Mouse (Mus musculus) regulatory T cell (primary cell): Measurements from ENCODE around the gene Park7.

Source experiments
- in situ Hi-C: fragments of 300-600 bp; cut with MboI, MseI; formaldehyde crosslinking; loops from one replicate; pipeline ENCODE4 v1.15.1; 2025; ENCODE audit warnings: high pct_unique_total_duplicates

The Park7 gene

DNA sequence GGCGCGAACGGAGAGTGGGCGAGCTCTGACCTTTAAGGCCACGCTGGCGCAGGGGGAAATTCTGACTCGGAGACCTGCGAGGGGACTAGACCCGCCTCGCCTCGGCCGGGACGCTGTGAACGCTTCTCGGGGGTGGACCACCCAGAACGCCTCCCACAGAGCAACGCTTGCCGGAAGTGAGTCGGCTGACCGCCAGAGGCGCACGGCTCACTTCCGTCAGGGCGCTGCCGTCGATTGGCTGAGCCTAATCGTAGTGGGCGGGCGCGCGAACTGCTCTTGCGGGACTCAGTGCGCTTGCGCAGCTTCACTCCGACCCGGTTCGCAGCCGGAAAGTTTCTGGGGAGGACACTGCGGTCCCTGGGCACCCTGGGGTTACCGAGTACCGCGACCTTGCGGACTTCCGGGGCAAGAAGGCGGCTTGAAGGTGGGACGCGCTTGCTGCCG is at the start of gene Park7, which contains the start of gene Tnfrsf9:
Gene Park7 (minus strand): TSS at position 148 of the 444 bp plus-strand sequence.
Gene Tnfrsf9 (plus strand): TSS at position 273 of the 444 bp plus-strand sequence.
- in situ Hi-C loops: loop anchor here (10.0 kb wide), 2 partner anchors 1210 to 1220 kb away; no protein-coding TSS in a partner anchor

DNA sequence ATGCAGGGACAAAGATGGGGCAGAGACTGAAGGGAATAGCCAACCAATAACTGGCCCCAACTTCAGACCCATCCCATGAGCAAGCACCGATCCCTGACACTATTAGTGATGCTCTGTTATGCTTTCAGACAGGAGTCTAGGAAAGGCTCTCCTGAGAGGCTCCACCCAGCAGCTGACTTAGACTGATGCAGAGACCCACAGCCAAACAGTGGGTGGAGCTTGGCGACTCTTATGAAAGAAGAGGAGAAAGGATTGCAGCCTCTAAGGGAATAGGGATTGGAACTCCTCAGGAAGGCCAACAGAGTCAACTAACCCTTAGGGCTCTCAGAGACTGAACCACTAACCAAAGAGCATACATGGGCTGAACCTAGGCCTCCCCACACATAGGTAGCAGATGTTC is 49.5 kb upstream of the Park7 start:
- in situ Hi-C loops: no loop called here

DNA sequence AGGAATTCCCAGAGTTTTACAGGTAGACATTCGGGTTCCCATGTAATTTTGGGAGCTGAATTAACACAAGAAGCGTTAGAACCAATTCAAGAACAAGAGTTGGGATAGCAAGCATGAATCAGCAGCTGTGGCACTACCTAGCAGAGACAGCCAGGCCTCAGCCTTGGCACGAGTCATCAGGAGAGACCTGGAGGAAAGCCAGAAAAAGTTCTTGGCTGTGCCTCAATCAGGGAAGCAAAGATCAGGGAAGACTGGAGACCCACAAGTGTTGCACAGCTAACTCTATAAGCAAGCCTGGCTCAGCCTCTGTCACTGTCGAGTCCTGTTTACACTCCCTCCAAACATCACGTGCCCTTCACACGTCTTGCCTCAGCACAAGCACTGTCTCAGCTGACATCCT is 48.0 kb upstream of the Park7 start:
- in situ Hi-C loops: no loop called here

DNA sequence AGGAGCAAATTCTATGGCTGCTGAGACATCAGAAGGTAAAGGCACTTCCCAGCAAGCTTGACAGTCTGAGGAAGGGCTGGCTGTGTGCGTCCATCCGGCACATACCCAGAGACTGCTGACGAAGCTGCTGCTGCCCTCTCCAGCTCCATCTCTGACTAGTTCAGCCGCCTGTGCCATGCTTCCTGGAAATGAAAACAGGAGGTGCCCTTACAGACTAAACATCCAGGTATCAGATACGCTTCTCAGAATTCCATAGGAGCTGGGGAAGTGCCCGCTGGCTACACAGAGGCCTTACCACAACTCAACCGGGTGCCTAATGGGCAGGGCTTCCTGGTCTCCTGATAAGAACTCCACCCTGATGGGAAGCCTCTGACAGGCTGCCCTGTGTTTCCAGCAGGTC is 44.3 kb upstream of the Park7 start:
- in situ Hi-C loops: no loop called here

DNA sequence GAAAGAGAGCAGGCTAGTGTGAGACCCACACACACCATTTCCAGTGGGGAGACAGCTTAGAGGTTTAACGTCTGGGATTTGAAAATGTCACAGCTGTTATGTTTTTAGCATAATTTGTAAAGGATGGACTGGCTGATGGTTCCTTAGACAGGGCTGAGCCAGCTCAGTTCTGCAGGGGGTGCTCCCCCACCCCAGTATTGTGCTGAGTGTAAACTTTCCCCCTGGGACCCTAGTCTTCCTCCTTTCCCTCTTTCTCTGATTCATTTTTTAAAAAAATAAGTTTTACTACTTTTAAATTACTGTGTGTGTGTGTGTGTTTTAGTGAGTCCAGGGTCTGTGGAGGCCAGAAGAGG is 42.8 kb upstream of the Park7 start:
- in situ Hi-C loops: no loop called here

DNA sequence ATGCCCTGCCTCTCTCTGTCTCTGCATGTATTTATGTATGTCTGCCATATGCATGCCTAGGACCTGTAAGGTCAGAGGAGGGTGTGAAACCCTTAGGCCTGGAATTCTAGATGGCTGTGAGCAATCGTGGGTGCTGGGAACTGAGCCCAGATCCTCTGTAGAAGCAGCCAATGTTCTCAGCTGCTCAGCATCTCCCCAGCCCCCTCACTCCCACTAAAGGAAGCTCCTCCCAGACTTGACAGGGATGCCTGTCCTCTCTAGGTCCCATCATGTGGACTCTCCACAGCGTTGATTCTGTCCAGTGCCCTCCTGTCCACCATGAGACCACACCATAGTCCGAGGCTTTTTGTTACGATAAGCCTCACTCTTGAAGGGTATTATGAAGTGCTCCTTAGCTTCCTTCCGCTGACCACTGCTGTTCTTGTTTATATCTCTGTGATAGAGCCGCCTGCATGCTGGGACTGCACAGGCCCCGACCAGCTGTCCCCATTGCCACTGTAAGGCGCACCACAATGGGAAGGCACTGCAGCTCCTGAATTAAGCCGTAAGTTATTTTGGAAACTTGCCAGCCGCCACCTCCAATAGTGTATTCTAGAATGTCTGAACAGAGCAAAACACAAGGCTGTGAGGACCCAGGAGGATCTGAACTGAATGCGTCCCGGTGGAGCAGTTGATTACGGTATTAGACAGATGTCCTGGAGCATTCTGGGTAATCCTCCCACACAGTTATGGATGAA is 42.3 kb upstream of the Park7 start:
- in situ Hi-C loops: no loop called here

DNA sequence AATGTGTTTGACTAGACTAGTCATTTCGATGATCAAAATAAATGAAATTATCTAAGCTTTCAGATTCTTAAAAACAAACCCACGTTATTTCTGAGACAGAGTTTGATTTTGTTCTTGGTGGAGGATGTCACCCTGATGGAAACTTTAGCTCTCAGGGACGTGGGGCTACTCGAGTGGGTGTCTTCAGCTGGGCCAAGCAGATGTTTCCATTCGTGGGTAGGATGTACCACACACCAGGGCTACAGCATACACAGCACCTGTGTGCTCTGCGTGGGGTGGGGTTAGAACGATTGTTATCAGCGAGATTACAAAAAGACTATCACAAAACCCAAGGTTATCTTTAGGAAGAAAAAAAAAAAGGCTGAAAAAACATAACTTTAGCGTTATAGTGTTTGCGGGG is 36.7 kb upstream of the Park7 start:
- in situ Hi-C loops: no loop called here

DNA sequence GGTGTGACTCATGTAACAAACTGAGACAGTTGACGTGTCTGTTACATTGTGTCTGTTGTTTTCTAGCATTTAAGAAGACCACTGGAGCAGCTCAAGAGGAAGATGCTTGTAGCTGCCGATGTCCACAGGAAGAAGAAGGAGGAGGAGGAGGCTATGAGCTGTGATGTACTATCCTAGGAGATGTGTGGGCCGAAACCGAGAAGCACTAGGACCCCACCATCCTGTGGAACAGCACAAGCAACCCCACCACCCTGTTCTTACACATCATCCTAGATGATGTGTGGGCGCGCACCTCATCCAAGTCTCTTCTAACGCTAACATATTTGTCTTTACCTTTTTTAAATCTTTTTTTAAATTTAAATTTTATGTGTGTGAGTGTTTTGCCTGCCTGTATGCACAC is 30.5 kb upstream of the Park7 start:
- in situ Hi-C loops: no loop called here

DNA sequence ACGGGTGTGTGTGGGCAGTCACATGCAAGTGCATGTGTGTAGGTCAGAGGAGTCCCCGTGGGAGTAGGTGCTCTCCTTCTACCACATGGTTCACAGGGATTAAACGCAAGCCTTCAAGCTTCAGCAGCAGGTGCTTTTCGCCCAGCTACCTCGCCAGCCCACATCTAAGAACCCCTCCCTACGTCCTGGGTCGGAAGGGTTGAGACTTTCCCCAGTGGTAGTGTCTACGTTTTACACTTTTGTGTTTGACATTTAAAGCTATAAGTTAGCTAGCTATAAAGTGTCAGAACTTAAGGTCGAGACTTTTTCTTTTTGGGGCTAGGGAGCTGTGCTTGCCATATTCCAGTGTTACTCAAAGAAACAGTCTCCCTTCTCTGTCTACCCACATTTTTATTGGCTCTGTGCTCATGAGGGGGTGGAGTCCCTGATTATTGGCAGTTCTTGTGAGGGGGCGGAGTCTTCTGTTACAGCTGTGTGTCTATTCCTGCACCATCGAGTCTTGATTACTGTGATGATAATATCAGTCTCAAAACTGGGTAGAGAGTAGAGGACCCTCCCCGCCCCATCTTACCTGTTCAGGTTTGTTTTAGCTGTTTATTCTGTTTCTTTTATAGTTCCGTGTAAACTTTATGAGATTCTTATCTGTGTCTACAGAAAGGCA is 25.9 kb upstream of the Park7 start:
- in situ Hi-C loops: no loop called here

DNA sequence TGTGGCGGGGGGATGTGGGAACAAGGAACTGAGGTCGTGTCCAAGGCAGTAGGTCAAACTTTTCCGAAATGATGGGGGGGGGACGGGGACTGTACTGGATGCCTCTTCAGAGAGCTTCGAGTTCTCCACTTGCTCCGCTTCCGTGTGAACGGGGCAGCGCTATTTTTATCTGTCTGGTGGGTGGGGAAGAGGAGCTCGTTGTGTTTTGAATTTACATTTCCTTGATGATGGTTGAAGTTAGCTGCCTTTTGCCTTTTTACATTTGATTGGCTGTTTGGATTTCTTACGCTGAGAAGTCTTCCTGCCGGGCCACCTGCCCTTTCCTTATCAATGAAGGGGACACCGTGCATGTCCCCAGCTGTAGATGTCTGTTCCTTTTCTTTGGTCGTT is 23.8 kb upstream of the Park7 start:
- in situ Hi-C loops: no loop called here

DNA sequence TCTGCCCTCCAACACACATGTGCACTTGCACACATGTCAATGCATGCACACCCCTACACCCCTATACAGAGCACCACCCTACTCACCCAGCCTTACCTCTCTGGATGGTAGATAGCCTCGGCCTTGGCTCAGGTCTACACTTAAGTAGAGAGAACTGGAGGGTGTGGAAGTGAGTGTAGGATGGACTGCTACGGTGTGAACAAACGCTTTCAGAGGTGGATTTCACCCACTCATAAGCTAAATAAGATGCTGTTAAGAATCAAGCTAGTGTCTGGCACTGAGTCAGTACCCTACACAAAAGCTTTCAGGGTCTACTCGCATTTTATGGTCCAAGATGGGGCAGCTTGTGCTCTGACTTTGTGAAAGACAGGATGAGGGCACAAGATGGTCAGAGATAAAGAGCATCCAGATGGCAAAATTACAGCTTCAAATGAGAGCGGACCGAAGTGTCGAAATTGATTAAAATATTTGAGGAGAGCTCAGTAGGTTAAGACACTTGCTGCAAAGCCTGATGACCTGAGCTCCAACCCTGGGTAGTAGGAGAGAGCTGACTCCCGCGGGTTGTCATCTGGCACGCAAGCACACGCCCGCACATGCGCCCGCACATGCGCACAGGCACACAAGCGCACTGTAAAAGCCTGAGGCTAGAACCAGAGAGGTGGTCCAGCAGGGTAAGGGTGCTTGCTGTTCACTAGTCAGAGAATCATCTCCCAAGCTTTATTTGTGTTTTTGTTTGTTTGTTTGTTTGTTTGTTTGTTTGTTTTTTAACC is 23.2 kb upstream of the Park7 start:
- in situ Hi-C loops: no loop called here

DNA sequence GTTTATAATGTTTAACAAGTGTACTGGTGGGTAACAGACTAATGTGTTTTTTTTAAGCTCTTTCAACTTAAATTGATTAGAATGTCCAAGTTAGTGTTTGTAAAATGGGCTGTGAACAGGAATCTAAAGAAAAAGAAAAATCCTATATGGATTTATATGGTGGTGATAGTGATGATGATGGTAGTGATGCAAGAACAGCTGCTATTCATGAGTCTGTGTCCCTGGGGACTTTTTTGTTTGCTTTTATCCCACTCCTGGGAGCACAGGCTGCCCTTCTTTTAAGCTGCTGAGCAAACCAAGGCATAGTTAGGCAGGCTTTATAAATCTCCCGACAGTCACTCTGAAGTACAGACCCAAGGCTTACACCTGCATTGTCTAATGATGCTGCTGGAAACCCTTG is 19.3 kb upstream of the Park7 start:
- in situ Hi-C loops: no loop called here

DNA sequence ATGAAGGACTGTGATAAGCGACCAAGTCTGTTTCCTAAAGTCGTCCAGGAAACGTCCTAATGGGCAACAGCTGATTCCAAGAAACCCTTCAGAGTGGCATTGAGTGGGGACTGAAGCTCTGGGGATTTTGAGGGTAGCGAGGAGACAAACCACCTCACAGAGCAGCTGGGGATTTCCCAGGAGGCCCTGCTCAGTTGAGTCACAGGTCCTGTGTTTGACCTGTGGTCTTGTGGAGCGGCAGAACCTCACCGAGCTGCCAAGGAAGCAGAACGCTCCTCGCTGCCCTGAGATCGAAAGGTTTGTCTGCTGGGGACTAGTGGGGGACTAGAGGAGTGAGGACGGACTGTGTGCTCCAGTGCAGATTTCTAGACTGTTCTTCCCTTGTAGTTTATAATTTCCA is 13.6 kb upstream of the Park7 start:
- in situ Hi-C loops: no loop called here

DNA sequence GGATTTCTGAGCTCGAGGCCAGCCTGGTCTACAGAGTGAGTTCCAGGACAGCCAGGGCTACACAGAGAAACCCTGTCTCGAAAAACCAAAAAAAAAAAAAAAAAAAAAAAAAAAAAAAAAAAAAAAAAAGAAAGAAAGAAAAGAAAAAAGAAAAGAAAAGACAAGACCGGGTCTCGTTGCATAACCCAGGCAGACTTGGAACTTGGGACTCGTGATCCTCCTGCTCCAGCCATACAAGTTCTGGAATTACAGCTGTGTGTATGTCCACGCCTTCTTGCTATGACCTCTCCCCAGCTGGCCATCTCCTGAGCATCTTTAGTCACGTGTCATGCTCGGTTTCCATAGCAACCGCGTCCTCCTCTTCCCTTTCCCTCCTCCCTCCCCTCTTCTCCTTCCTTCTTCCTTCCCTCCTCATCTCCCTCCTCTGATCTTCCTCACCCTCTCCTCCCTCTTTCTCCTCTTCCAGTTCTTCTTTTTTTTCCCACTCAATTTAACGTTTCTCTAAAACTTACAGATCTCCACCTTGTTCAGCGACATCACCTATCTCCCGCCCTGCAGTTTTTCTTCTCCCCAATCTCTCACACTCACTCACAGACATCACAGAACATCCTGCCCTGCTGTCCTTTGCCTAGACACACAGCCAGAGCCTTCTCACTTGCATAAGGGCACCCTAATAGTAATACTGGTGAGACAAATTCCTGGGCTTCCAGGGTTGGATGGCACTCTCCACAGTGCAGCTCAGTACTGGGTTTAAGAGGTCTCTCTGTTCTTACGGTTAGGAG is 12.9 kb upstream of the Park7 start:
- in situ Hi-C loops: no loop called here

DNA sequence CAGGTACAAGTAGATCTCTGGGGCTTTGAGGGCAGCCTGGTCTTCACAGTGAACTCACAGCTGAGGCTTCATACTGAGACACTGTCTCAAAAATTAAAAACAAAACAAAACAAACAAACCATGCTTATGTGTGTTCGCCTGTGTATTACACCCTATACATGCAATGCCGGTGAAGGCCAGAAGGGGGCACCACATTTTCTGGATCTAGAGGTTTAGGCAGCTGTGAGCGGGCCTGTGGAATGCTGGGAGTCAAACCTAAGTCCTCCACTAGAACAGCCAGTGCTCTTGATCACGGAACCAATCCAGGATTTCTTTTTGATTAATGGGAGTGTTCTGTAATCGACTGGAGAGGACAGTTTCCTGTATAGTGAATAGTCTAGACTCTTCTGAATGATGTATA is 11.7 kb upstream of the Park7 start:
- in situ Hi-C loops: no loop called here

DNA sequence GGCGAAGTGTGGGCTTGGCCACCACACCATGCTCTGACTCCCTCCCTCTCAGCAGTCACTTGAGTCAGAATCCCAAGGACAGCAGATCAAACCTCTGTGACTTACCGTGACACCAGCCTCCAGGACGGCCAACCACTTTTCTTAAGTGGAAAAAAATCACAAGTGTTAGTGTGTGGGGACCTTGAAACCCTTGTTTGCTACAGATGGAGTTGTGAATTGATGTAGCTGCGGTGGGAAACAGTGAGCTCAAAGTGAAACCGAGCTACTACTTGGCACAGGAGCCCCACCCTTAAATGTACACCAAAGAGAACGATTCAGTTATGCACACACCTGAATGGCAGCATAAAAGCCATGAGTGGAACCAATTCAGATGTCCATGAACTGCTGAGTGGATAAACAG is 10.7 kb upstream of the Park7 start:
- in situ Hi-C loops: no loop called here

DNA sequence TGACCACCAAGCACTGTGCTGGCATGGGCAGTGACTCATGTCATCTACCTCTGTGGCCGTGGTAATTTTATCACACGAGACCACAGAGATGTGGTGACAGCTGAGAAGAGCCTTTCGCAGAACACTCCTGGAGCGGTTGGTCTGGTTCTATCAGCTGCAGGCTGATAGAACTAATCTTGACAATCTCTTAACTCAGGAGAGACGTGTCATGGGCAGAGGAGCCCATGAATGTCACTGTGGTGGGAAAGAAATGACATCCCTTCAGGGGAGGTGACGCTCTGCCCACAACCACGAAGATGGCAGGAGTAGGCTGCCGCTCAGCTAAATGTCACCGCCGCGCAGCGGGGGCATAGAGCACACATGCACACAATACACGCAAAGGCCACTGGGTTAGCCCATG is 10.1 kb upstream of the Park7 start:
- in situ Hi-C loops: no loop called here

DNA sequence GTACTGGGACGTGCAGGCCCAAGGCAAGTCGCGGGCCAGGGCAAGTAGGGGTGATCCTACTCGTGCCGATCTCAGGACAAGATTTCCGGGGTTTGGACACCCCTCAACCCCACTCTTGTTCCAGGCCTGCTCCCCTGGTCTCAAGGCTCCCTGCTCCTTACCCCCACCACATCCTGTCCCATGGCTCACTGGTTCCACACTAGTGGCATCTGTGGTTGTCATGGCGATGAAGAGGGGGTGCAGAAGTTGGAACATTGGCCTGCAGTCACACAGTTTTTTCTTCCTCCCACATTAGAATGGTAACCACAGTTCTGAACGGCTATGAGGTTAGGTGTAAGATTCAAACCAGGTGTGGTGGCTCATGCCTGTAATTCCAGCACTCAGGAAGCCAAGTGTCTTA is 7.0 kb upstream of the Park7 start:
- in situ Hi-C loops: no loop called here

DNA sequence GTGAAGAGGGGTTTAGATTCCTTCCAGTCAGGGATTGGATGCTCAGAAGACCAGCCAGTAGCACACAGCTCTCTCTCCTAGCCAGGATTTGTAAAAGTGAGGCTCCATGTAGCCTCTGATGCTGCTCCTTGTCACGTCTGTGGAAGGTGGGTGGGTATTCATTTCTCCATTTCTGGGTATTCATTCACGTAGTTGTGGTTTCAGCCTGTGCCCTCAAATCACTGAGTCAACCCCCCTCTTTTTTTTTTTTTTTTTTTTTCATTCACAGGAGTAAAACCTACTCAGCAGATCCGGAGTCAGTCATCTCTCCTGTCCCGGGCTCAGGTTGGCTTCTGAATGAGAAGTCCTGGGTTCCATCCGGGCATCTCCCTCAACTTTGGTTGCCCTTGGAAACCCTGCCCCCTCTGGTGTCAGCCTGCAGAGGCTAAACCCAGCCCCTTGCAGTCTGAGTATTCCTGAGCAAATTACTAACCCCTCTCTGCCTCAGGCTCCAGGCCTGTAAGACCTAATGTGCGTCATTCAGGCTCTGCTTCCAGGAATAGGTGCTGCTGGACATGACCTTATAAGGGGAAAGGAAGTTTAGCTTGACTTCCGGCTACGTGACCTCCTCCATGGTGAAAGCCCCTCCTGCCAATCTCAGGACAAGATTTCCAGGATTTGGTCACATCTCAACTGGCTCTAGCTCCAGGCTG is 3.2 kb upstream of the Park7 start:
- in situ Hi-C loops: loop anchor here (10.0 kb wide), 2 partner anchors 1207 to 1223 kb away; no protein-coding TSS in a partner anchor

DNA sequence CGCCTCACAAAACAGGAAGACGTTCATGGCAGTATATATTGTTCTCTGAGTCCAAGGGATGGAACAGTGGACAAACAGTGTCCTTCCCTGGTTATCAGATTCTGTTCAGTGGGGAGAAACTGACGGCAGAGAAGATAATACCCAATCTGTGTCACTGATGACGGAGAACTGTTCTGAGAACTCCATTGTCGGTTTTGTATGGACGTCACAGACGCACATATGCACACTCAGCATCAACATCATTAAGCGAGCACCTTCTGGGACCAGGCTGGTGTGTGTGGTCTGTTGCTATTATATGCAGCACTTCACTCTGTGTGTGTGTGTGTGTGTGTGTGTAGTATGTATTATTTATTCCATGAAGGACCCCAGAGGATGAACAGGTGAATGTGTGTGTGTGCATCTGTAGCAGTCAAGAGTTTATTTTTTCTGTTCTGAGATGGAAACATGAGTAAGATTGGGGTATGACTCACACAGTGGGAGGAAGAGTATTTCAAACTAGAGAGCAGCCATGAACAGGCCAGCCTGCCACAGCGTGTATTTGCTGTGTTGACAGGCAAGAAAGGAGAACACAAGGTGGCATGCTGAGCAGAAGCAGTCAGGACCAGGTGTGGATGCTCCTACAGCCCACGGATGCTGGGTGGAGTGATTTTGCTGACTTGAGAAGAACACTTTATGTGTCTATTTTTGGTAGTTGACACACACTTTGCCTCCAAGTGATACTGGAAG is 1.1 kb upstream of the Park7 start:
- in situ Hi-C loops: loop anchor here (10.0 kb wide), 2 partner anchors 1209 to 1221 kb away; no protein-coding TSS in a partner anchor
